25 mouse cellular contexts compared by ENCODE assay signal in the genomic region with DNA sequence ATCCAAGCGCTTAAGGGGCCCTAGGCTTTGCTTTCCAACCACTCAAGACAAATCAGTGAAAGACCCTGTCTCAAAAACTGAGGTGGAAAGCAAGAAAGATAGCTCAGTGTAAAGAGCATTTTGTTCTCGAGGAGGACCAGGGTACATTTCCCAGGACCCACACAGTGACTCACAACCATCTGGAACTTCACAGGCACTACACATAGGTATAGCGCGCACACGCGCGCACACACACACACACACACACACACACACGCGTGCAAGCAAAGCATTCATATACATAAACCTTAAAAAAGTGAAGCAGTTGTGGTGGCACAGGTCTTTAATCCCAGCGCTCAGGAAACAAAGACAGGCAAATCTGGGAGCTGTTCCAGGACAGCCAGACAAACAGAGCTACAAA. TPM values are rescaled to one million over a fixed set of nuclear protein-coding genes. Genes with fewer than 3 reads are reported as not detected.
"Had no signal": no experiment of that assay in that cellular context is flagged by ENCODE, and none has a peak within 500 bp of the region (broad histone marks: within the 10 kb centered on the region; RNA-seq: fewer than 3 reads in every experiment).

No protein-coding gene starts in this region.

- H3K27me3 ChIP-seq: midbrain, embryonic 12.5 days; neural tube, embryonic 13.5 days; neural tube, embryonic 15.5 days had no signal

- H3K9ac ChIP-seq: lung, embryonic 14.5 days; midbrain, embryonic 12.5 days; neural tube, embryonic 13.5 days; neural tube, embryonic 15.5 days had no signal

- H3K4me3 ChIP-seq: midbrain, embryonic 10.5 days; midbrain, embryonic 12.5 days; myocyte; neural tube, embryonic 13.5 days; neural tube, embryonic 15.5 days had no signal

- H3K27ac ChIP-seq: midbrain, embryonic 10.5 days; midbrain, embryonic 12.5 days; neural tube, embryonic 13.5 days; neural tube, embryonic 15.5 days had no signal

- DNase-seq: lung, adult 18-20 months; lung, embryonic 14.5 days; lung, postnatal 10 days; lung, postnatal 4 days; midbrain, embryonic 14.5 days; retina, postnatal 1 day; right cerebral cortex, adult 18-20 months; right cerebral cortex, postnatal 25 days; right cerebral cortex, postnatal 4 days; spleen, adult 18-20 months; thymus, adult 18-20 months; thymus, postnatal 14 days; thymus, postnatal 36 days had no signal

- ATAC-seq: midbrain, embryonic 16.5 days had no signal

- H3K9me3 ChIP-seq: midbrain, embryonic 10.5 days; midbrain, embryonic 12.5 days; neural tube, embryonic 13.5 days; neural tube, embryonic 15.5 days had no signal

- H3K4me2 ChIP-seq: lung, embryonic 14.5 days; midbrain, embryonic 12.5 days; neural tube, embryonic 13.5 days; neural tube, embryonic 15.5 days had no signal

RNA-seq across cellular contexts. Expression of gene Gm44790, which starts 15.1 kb away (rescaled TPM):
- total RNA-seq: megakaryocyte, adult 5-6 weeks; megakaryocyte-erythroid progenitor cell, adult 5-6 weeks had no signal
- polyA plus RNA-seq: lung, embryonic 16.5 days; midbrain, embryonic 14.5 days; midbrain, embryonic 16.5 days; myocyte; neural tube, embryonic 11.5 days; neural tube, embryonic 15.5 days; stomach, embryonic 14.5 days; stomach, embryonic 16.5 days had no signal
